Mouse (Mus musculus): Measurements from ENCODE around the gene Suco. TPM values are rescaled to one million over a fixed set of nuclear protein-coding genes. Genes with fewer than 3 reads are reported as not detected.

The Suco gene
- total and polyA plus RNA-seq, 2 experiments from 2014 or later = 10.0 to 17.0 TPM

- DNase-seq (ENCODE audit: low spot score) (no peak), ATAC-seq (ENCODE audit: insufficient read depth, low read depth) (no peak)
- TF ChIP-seq EP300 (IDR thresholded peaks at IDR 0.05; ENCODE audit: low read depth) (no peak), CTCF (IDR thresholded peaks at IDR 0.05; ENCODE audit: low read depth) (no peak)
- H3K36me3 ChIP-seq (replicated peaks; ENCODE audit: control insufficient read depth, insufficient read depth, low read length) = no peaks in the 10 kb centered on the region
- no peak overlapping the region for H3K9ac ChIP-seq (replicated peaks; ENCODE audit: low read depth, low read length)
- WGBS = 61% methylated on average over 10 of the region's 10 CpGs
- no peak overlapping the region for H3K27ac ChIP-seq (ENCODE audit: low read depth)
- no peaks in the 10 kb centered on the region for H3K27me3 ChIP-seq (ENCODE audit: control insufficient read depth, insufficient read depth, low read length)
- no peaks in the 10 kb centered on the region for H3K9me3 ChIP-seq (replicated peaks; ENCODE audit: control insufficient read depth, low read length)
- H3K4me2 ChIP-seq (ENCODE audit: low read depth, low read length) = no peak overlapping the region
- H3K4me1 ChIP-seq (ENCODE audit: control insufficient read depth, insufficient read depth) = no peaks in the 10 kb centered on the region
- H3K4me3 ChIP-seq (ENCODE audit: low read depth, low read length) = no peak overlapping the region
These were observed 81.9 kb downstream of the Suco start for GRCm38 (mm10) chr1:161794447-161795211.

DNA sequence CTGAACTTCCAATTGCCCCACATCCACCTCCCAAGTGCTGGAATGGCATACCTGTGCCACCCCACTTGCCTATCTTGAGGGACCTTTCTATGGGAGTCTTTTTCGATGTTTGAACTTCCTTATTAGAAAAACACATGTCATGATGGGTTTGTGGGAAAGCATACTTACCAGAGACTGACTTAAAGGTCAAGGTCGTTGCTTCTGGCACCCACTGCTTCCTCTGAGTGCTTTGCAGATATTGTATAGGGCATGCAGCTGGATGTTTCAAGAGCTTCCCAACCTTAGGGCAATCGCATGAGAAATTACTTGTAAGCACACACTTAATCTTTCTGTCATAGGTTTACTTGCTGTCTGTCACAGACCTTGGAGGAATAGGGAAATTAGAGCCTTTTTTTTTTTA lies 83.2 kb downstream of the Suco start:
- TF ChIP-seq CTCF (IDR thresholded peaks at IDR 0.05; ENCODE audit: low read depth) = no peak
- no peak for TF ChIP-seq EP300 (IDR thresholded peaks at IDR 0.05; ENCODE audit: low read depth)
- no peak overlapping the region for H3K27ac ChIP-seq (ENCODE audit: low read depth)
- H3K9ac ChIP-seq (replicated peaks; ENCODE audit: low read depth, low read length) = no peak overlapping the region
- no peak overlapping the region for H3K4me3 ChIP-seq (ENCODE audit: low read depth, low read length)
- ATAC-seq (ENCODE audit: insufficient read depth, low read depth) (no peak), DNase-seq (ENCODE audit: low spot score) (no peak)
- no peaks in the 10 kb centered on the region for H3K4me1 ChIP-seq (ENCODE audit: control insufficient read depth, insufficient read depth)
- H3K27me3 ChIP-seq (ENCODE audit: control insufficient read depth, insufficient read depth, low read length) = no peaks in the 10 kb centered on the region
- 50% methylated on average over 3 of the region's 3 CpGs for WGBS
- no peaks in the 10 kb centered on the region for H3K9me3 ChIP-seq (replicated peaks; ENCODE audit: control insufficient read depth, low read length)
- H3K4me2 ChIP-seq (ENCODE audit: low read depth, low read length) = no peak overlapping the region
- H3K36me3 ChIP-seq (replicated peaks; ENCODE audit: control insufficient read depth, insufficient read depth, low read length) = no peaks in the 10 kb centered on the region

DNA sequence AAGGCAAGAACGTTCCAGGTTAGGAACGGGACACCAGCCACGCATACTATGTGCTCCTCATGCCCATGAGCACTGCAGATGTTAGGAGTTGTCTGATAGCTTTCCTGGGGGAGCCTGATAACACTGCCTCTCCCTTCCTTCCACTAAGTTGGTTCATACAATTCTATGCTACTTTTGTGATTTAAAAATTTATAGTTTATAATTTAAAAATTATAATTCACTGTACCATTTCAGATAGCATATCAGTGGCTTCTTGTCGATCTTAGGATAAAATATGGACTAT lies 83.9 kb downstream of the Suco start:
- Histone ChIP-seq H3K4me2 (ENCODE audit: low read depth, low read length) (no peak overlapping the region), H3K27me3 (ENCODE audit: control insufficient read depth, insufficient read depth, low read length) (no peaks in the 10 kb centered on the region), H3K4me3 (ENCODE audit: low read depth, low read length) (no peak overlapping the region), H3K9ac (replicated peaks; ENCODE audit: low read depth, low read length) (no peak overlapping the region), H3K9me3 (replicated peaks; ENCODE audit: control insufficient read depth, low read length) (no peaks in the 10 kb centered on the region), H3K36me3 (replicated peaks; ENCODE audit: control insufficient read depth, insufficient read depth, low read length) (no peaks in the 10 kb centered on the region), H3K4me1 (ENCODE audit: control insufficient read depth, insufficient read depth) (no peaks in the 10 kb centered on the region), H3K27ac (ENCODE audit: low read depth) (no peak overlapping the region)
- ATAC-seq (ENCODE audit: insufficient read depth, low read depth) (no peak), DNase-seq (ENCODE audit: low spot score) (no peak)
- 82% methylated on average over 4 of the region's 4 CpGs for WGBS
- TF ChIP-seq CTCF (IDR thresholded peaks at IDR 0.05; ENCODE audit: low read depth) (no peak), EP300 (IDR thresholded peaks at IDR 0.05; ENCODE audit: low read depth) (no peak)

DNA sequence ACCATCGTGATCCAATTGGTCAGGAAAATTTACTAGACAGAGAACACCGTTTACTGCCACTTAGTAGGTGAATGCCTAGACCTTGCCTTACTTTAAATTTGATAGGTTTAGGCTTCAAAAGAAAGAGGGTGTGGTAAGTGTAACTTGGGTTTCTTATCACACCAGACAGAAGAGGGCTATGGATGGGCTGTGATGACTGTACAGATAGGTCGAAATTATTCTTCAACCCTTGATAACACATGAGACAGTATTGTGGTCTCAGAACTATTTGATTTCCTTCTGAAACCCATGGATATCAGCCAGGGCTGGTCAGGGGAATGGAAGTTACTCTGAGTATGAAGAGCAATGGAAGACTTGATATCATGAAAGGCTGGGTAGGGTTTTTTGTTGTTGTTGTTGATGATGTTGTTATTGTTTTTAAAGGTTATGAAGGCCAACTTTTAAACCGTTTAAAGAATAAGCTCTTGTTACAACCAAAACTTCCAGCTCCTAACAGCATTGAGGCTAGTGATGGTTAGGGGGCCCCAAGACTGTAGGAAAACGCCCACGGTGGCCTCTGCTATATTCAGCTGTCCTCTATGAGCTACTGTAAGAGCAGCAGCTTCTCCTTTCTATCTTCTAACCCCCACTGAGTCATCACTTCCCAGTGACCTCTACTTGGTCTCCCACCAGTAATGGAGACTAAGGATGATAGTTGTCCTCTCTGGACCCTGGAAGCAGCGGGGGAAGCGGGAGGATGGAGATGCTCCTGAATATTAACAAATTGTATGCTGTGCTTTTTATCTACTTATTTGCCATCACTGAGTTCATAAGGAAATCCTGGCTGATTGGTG lies 84.4 kb downstream of the Suco start:
- no peak for DNase-seq (ENCODE audit: low spot score)
- H3K9me3 ChIP-seq (replicated peaks; ENCODE audit: control insufficient read depth, low read length) = no peaks in the 10 kb centered on the region
- H3K9ac ChIP-seq (replicated peaks; ENCODE audit: low read depth, low read length) = no peak overlapping the region
- no peak overlapping the region for H3K4me3 ChIP-seq (ENCODE audit: low read depth, low read length)
- TF ChIP-seq CTCF (IDR thresholded peaks at IDR 0.05; ENCODE audit: low read depth) = no peak
- no peak for TF ChIP-seq EP300 (IDR thresholded peaks at IDR 0.05; ENCODE audit: low read depth)
- no peaks in the 10 kb centered on the region for H3K4me1 ChIP-seq (ENCODE audit: control insufficient read depth, insufficient read depth)
- ATAC-seq (ENCODE audit: insufficient read depth, low read depth) = no peak
- H3K27ac ChIP-seq (ENCODE audit: low read depth) = no peak overlapping the region
- WGBS = 80% methylated on average over 8 of the region's 8 CpGs
- H3K27me3 ChIP-seq (ENCODE audit: control insufficient read depth, insufficient read depth, low read length) = no peaks in the 10 kb centered on the region
- H3K4me2 ChIP-seq (ENCODE audit: low read depth, low read length) = no peak overlapping the region
- no peaks in the 10 kb centered on the region for H3K36me3 ChIP-seq (replicated peaks; ENCODE audit: control insufficient read depth, insufficient read depth, low read length)

DNA sequence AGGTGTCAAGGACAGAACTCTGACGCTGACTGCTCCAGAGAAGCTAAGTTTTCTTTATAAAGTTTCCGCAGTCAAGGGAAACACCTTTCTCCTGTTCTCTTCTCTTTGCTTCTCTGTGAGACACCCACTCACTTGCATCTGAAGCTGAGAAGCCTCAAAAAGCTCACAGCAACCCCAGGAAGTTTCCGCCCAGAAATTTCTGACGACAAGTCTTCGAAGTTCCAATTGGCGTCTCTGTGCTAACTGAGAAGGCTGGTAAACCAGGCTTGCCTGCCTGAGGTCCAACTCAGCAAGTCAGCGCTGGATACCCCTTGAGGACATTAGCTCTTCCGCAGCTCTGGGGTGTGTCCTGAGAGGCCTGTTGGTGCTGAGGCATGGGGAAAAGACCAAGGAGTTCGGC lies 88.1 kb downstream of the Suco start, which contains the start of gene Fasl:
Fasl (minus strand) TSS at position 157 of the 400 bp plus-strand sequence.
- Histone ChIP-seq H3K4me3 (ENCODE audit: low read depth, low read length) (no peak within 1 kb of the TSS), H3K4me1 (ENCODE audit: control insufficient read depth, insufficient read depth) (no peaks in the 10 kb centered on the region), H3K4me2 (ENCODE audit: low read depth, low read length) (no peak within 1 kb of the TSS), H3K27ac (ENCODE audit: low read depth) (no peak within 1 kb of the TSS), H3K9me3 (replicated peaks; ENCODE audit: control insufficient read depth, low read length) (no peaks in the 10 kb centered on the region), H3K36me3 (replicated peaks; ENCODE audit: control insufficient read depth, insufficient read depth, low read length) (no peaks in the 10 kb centered on the region), H3K9ac (replicated peaks; ENCODE audit: low read depth, low read length) (no peak within 1 kb of the TSS), H3K27me3 (ENCODE audit: control insufficient read depth, insufficient read depth, low read length) (no peaks in the 10 kb centered on the region)
- whole genome bisulfite sequencing = 69% methylated on average over 9 of the region's 9 CpGs
- DNase-seq (ENCODE audit: low spot score) (no peak), ATAC-seq (ENCODE audit: insufficient read depth, low read depth) (no peak)
- TF ChIP-seq EP300 (IDR thresholded peaks at IDR 0.05; ENCODE audit: low read depth) (no peak), CTCF (IDR thresholded peaks at IDR 0.05; ENCODE audit: low read depth) (no peak)
